Mouse (Mus musculus) ES-E14 (cell line): ENCODE results near the gene Sec31b. TPM values are rescaled to one million over a fixed set of nuclear protein-coding genes. Genes with fewer than 3 reads are reported as not detected.

Experiments used
- DNase-seq: peaks from one replicate; pipeline ENCODE4 v3.0.0-alpha.2; 2013; ENCODE audit warnings: low read depth, low spot score
- H3K27ac ChIP-seq: 2 replicates; pipeline ENCODE4 v1.5.1; 2012; ENCODE audit warnings: low read depth, mild to moderate bottlenecking, low read length, moderate library complexity, mixed read lengths; ENCODE audit not compliant: poor library complexity, insufficient read depth, severe bottlenecking
- H3K36me3 ChIP-seq: 2 replicates; pipeline ENCODE4 v1.6.1; 2012; ENCODE audit warnings: mild to moderate bottlenecking, low read length, moderate library complexity, mixed read lengths; ENCODE audit not compliant: control insufficient read depth, poor library complexity, insufficient read depth, severe bottlenecking
- H3K4me1 ChIP-seq, 2 experiments: fragments of 150-350 bp in 1 of 2; sonication (generic) in 1 of 2; 2 replicates each; pipeline ENCODE4 v1.6.1; 2012; ENCODE audit warnings: low read length in 2 of 2, mild to moderate bottlenecking in 1 of 2, mixed read lengths in 1 of 2; ENCODE audit not compliant: control insufficient read depth in 2 of 2, insufficient read depth in 2 of 2, poor library complexity in 1 of 2
- H3K4me3 ChIP-seq, 2 experiments: fragments of 150-350 bp in 1 of 2; sonication (generic) in 1 of 2; 2 replicates each; pipeline ENCODE4 v1.5.1; 2012; ENCODE audit warnings: low read length in 2 of 2, low read depth in 1 of 2, mild to moderate bottlenecking in 1 of 2, mixed read lengths in 1 of 2; ENCODE audit not compliant: insufficient read depth in 1 of 2, poor library complexity in 1 of 2, severe bottlenecking in 1 of 2
- H3K9ac ChIP-seq: 2 replicates; pipeline ENCODE4 v1.6.1; 2012; ENCODE audit warnings: low read depth, mild to moderate bottlenecking, low read length, mixed read lengths; ENCODE audit not compliant: poor library complexity, insufficient read depth, severe bottlenecking
- H3K9me3 ChIP-seq: fragments of 150-350 bp; sonication (generic); 2 replicates; pipeline ENCODE4 v1.6.1; 2012; ENCODE audit warnings: low read depth, mild to moderate bottlenecking, low read length; ENCODE audit not compliant: control insufficient read depth, insufficient read depth
- CHD2 ChIP-seq: IDR thresholded peaks from 2 replicates; pipeline ENCODE4 v1.6.1; 2014; ENCODE audit warnings: mild to moderate bottlenecking, low read depth, low read length, inconsistent platforms
- HCFC1 ChIP-seq: IDR thresholded peaks from 2 replicates; pipeline ENCODE4 v1.6.1; 2012; ENCODE audit warnings: low read length, inconsistent platforms, borderline replicate concordance; ENCODE audit not compliant: insufficient read depth
- MAFK ChIP-seq: IDR thresholded peaks from 2 replicates; pipeline ENCODE4 v1.6.1; 2014; ENCODE audit warnings: mild to moderate bottlenecking, low read depth, low read length, inconsistent platforms; ENCODE audit not compliant: insufficient read depth
- ZC3H11A ChIP-seq: IDR thresholded peaks from 2 replicates; pipeline ENCODE4 v1.6.1; 2012; ENCODE audit warnings: low read depth, mild to moderate bottlenecking, inconsistent platforms, low read length, borderline replicate concordance
- ZNF384 ChIP-seq: IDR thresholded peaks from 2 replicates; pipeline ENCODE4 v1.6.1; 2012; ENCODE audit warnings: low read depth, low read length, inconsistent platforms
- in situ Hi-C, 2 experiments: fragments of 600-800 bp; cut with MboI; formaldehyde crosslinking; loops; one replicate each; pipeline ENCODE4 v1.15.1; 2025; ENCODE audit warnings: low sequenced_read_pairs in 2 of 2, inconsistent platforms in 1 of 2; ENCODE audit not compliant: unreplicated experiment in 2 of 2
- total RNA-seq: library from RNA; depleted of rRNA; stranded (reverse); fragments of 300-350 nt; gene quantifications from 2 replicates; pipeline ENCODE4 v1.2.3, GENCODE M21; 2012

Gene Sec31b
- total RNA-seq, 1 experiment: 0.54 TPM

DNA sequence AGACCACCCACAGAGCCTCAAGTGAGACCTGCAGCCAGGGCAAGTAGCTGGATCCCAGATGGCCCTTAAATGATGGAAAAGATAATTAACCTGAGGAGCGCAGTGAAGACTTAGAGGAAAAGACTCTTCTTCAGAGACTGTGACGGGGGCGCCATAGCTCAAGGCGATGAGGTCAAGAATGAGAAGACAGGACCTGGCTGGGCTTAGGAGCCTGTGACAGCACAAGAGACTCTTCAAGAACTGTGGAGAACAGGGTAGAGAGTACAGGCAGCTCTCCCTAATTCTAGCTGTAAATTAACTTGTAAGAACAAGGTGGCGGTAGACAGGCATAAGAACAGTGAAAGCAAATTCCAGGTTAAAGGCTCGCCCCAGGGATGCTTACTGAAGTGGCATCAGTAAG is 43.7 kb downstream of the Sec31b start:
- TF ChIP-seq CHD2 (no peak), ZC3H11A (no peak), ZNF384 (no peak), MAFK (no peak), HCFC1 (no peak)
- no peak for DNase-seq
- in situ Hi-C loops: no loop called here
- Histone ChIP-seq H3K4me3 (no peak overlapping the region), H3K9me3 (no peaks in the 10 kb centered on the region), H3K36me3 (no peaks in the 10 kb centered on the region), H3K9ac (no peak overlapping the region), H3K27ac (no peak overlapping the region), H3K4me1 (no peaks in the 10 kb centered on the region)

- Histone ChIP-seq H3K27ac (no peak overlapping the region), H3K4me1 (no peaks in the 10 kb centered on the region), H3K36me3 (no peaks in the 10 kb centered on the region), H3K9ac (no peak overlapping the region), H3K9me3 (no peaks in the 10 kb centered on the region), H3K4me3 (no peak overlapping the region)
- in situ Hi-C loops: no loop called here
- no peak for DNase-seq
- TF ChIP-seq MAFK: no peak
- no peak for TF ChIP-seq HCFC1
- TF ChIP-seq CHD2: no peak
- TF ChIP-seq ZNF384: no peak
- TF ChIP-seq ZC3H11A: no peak
Observed at GRCm38 (mm10) chr19:44500240-44500639, 45.4 kb downstream of the Sec31b start.

DNA sequence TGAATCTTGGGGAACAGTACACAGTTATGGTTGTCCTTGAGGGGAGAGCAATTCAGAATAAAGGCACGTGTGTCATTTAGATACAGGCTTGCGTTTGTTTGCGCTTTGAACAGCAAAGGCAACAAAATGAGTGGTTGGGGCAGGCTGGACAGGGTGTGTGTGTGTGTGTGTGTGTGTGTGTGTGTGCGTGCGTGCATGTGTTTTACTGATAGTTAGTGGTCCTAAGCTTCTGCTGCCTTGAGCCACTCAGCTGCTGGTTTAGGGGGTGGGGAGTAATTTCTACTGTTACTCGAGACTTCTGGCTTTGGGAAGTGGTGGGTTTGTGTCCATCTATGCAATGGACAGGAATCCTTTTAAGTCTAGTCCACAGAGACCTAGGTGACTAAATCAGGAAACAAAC is 46.7 kb downstream of the Sec31b start:
- Histone ChIP-seq H3K27ac (no peak overlapping the region), H3K9ac (no peak overlapping the region), H3K4me3 (no peak overlapping the region), H3K9me3 (no peaks in the 10 kb centered on the region), H3K36me3 (no peaks in the 10 kb centered on the region), H3K4me1 (no peaks in the 10 kb centered on the region)
- TF ChIP-seq MAFK (no peak), CHD2 (no peak), HCFC1 (no peak), ZNF384 (no peak), ZC3H11A (no peak)
- DNase-seq: no peak
- in situ Hi-C loops: no loop called here

DNA sequence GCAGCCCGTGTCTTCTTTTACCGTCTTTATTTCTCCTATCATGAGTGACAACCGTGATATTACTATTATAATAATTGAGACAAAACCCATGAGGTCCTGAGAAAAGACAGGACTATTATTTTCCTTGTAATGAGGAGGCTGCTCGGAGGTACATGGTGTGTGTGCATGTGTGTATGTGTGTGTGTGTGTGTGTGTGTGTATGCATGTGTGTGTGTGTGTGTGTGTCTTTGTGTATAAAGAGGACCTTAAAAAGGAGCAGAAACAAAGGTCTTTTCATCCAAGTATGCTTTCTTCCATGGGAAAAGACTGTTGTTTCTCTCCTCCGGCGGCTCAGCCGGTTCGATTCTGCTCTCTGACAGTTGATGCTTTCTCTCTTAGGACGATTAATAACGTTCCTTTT is 48.7 kb downstream of the Sec31b start:
- Histone ChIP-seq H3K4me1 (no peaks in the 10 kb centered on the region), H3K27ac (no peak overlapping the region), H3K4me3 (no peak overlapping the region), H3K9ac (no peak overlapping the region), H3K9me3 (no peaks in the 10 kb centered on the region), H3K36me3 (no peaks in the 10 kb centered on the region)
- no peak for DNase-seq
- TF ChIP-seq MAFK: no peak
- no peak for TF ChIP-seq CHD2
- no peak for TF ChIP-seq ZNF384
- no peak for TF ChIP-seq HCFC1
- no peak for TF ChIP-seq ZC3H11A
- in situ Hi-C loops: no loop called here

- Histone ChIP-seq H3K9ac (no peak overlapping the region), H3K9me3 (no peaks in the 10 kb centered on the region), H3K4me3 (no peak overlapping the region), H3K36me3 (no peaks in the 10 kb centered on the region), H3K27ac (no peak overlapping the region), H3K4me1 (no peaks in the 10 kb centered on the region)
- no peak for TF ChIP-seq MAFK
- TF ChIP-seq CHD2: no peak
- no peak for TF ChIP-seq ZNF384
- no peak for TF ChIP-seq HCFC1
- no peak for TF ChIP-seq ZC3H11A
- in situ Hi-C loops: no loop called here
- DNase-seq: no peak
Observed at GRCm38 (mm10) chr19:44496511-44496910, 49.2 kb downstream of the Sec31b start.
